Mouse (Mus musculus) forebrain, postnatal 0 days (tissue): ENCODE measurements at regions not wholly inside any gene's neighbourhood (a gene's known extent, or its start where the extent isn't known, plus 50 kb on each side); places are given as distances from the start of the nearest gene placed in this dataset.

ENCODE experiments used
- ATAC-seq: fragments of 200-750 bp; cut with Nextera tagmentation; 2 replicates; pipeline ENCODE4 v1.8.0; 2017; ENCODE audit warnings: mild to moderate bottlenecking, moderate library complexity
- DNase-seq: peaks from one replicate; pipeline ENCODE4 v3.0.0-alpha.2; 2015
- H3K27ac ChIP-seq: fragments of 300-500 bp; sonication (generic); 2 replicates; pipeline ENCODE4 v1.5.1; 2014; ENCODE audit warnings: low read depth, mild to moderate bottlenecking, antibody characterized with exemption, low read length, moderate library complexity, mixed read lengths
- H3K27me3 ChIP-seq: fragments of 300-500 bp; sonication (generic); 2 replicates; pipeline ENCODE4 v1.6.1; 2014; ENCODE audit warnings: mild to moderate bottlenecking, low read length, mixed read lengths; ENCODE audit not compliant: insufficient read depth
- H3K36me3 ChIP-seq: fragments of 300-500 bp; sonication (generic); 2 replicates; pipeline ENCODE4 v1.6.1; 2014; ENCODE audit warnings: mild to moderate bottlenecking, moderate library complexity; ENCODE audit not compliant: insufficient read depth
- H3K4me1 ChIP-seq: fragments of 300-500 bp; sonication (generic); 2 replicates; pipeline ENCODE4 v1.6.1; 2014; ENCODE audit warnings: antibody characterized with exemption; ENCODE audit not compliant: insufficient read depth
- H3K4me2 ChIP-seq: fragments of 300-500 bp; sonication (generic); 2 replicates; pipeline ENCODE4 v1.6.1; 2014; ENCODE audit warnings: low read depth, mild to moderate bottlenecking, moderate library complexity
- H3K4me3 ChIP-seq: fragments of 300-500 bp; sonication (generic); 2 replicates; pipeline ENCODE4 v1.5.1; 2014; ENCODE audit warnings: low read depth, low read length, mixed read lengths
- H3K9ac ChIP-seq: fragments of 300-500 bp; sonication (generic); 2 replicates; pipeline ENCODE4 v1.6.1; 2014; ENCODE audit warnings: mild to moderate bottlenecking
- H3K9me3 ChIP-seq: fragments of 300-500 bp; sonication (generic); 2 replicates; pipeline ENCODE4 v1.6.1; 2016; ENCODE audit warnings: low read length
- CTCF ChIP-seq: sonication (generic); IDR thresholded peaks from 2 replicates; pipeline ENCODE4 v1.5.1; 2016; ENCODE audit warnings: antibody characterized with exemption, control low read depth, low read depth
- whole genome bisulfite sequencing: fragments of 180-500 bp; shearing (Covaris S2); extraction: QIAGEN DNeasy Blood & Tissue Kit; methylation state at CpG from one replicate; pipeline ENCODE4 v1.1.7; 2014; 5-methylcytosine and 5-hydroxymethylcytosine counted together

DNA sequence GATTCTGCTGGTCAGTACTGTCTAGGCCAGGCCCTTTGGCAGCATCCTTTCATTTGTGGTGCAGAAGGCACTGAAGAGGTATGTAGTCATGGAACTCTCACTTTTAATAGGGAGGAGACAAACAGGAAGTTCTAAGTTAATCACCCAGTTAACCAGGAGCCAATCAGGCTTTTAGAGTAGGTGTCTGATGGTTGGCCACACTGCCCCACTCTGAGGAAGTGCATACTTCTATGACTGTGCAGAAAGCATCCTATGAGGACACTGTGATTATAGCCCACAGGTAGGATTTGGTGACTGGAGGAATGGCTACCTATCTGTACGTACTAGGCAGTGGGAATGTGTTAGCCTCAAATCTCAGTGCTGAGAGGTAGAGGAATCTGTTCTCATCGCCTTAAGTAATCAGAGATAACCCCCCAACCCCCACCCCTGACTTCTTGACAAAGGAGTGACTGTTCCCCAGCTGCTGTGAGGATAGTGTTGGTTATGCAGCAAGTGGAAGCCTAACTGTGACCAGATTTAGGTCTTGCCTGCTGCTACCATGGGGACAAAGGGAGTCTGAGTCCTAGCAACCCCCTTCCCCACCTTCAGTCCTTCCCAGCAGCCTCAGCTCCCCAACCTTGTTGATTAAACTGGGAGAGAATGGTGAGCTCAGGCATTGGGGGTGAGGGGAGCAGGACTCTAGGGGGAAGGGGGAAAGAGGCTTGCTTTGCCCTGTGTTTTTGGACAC, 103.3 kb upstream of the Rapgef5 start:
- no peaks in the 10 kb centered on the region for H3K36me3 ChIP-seq
- H3K9me3 ChIP-seq: no peaks in the 10 kb centered on the region
- no peak overlapping the region for H3K4me2 ChIP-seq
- no peak for TF ChIP-seq CTCF
- 72% methylated on average over 2 of the region's 2 CpGs for WGBS
- H3K27me3 ChIP-seq: no peaks in the 10 kb centered on the region
- no peak overlapping the region for H3K4me3 ChIP-seq
- 0 out of 2 replicates have a peak, but pooled peaks cover 4% of the 10 kb centered on the region for H3K4me1 ChIP-seq
- peak; percentile 58 for ATAC-seq
- no peak overlapping the region for H3K27ac ChIP-seq
- peak; percentile 21 for DNase-seq
- H3K9ac ChIP-seq: no peak overlapping the region; the same call in 1 of the 2 replicates

DNA sequence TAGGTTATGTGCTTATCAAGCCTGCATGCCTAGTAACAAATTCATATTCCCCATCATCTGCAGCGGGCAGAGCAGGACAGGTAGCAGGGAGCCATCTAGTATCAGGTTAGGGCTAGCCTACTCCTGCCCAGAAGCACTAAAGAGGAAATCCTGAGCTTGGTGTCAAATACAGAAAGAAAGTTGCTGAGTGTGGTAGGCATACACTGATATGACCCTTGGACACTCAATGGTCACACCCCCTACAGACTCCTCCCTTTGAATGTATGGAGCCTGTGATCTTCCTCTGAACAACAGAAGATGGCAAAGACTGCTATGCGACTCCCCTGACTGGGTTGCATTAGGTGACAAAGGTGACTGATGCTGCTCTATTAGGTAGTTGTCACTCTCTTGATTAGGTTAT, 102.3 kb upstream of the Rapgef5 start:
- H3K27me3 ChIP-seq: no peaks in the 10 kb centered on the region
- H3K9me3 ChIP-seq: no peaks in the 10 kb centered on the region
- H3K9ac ChIP-seq: no peak overlapping the region
- no peak overlapping the region for H3K4me3 ChIP-seq
- no peak for TF ChIP-seq CTCF
- no peaks in the 10 kb centered on the region for H3K36me3 ChIP-seq
- 0 out of 2 replicates have a peak, but pooled peaks cover 4% of the 10 kb centered on the region for H3K4me1 ChIP-seq
- WGBS: 86% methylated on average over 2 of the region's 2 CpGs
- no peak overlapping the region for H3K4me2 ChIP-seq
- no peak overlapping the region for H3K27ac ChIP-seq
- DNase-seq (no peak), ATAC-seq (no peak)

DNA sequence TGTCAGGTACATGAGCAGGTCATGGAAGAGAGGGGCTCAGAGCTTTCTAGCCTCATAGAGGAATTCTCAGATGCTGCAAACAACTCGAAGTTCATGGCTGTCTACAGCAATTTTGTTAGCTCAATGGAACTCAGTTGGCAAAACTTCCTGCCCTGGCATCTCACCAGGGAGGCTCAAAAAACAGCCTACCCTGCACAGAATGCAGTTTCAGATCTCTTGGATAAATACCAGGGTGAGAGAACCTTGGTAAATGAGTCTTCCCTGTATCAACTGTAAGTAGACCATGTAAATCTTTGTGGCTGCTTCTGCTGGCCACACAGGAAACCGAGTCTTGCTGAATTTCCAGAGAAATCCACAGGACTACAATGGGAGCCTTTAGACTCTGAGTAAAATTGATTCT, 101.1 kb upstream of the Rapgef5 start:
- ATAC-seq (no peak), DNase-seq (peak; percentile 23)
- Histone ChIP-seq H3K4me3 (no peak overlapping the region), H3K4me1 (0 out of 2 replicates have a peak, but pooled peaks cover 4% of the 10 kb centered on the region), H3K27ac (no peak overlapping the region), H3K9ac (no peak overlapping the region), H3K36me3 (no peaks in the 10 kb centered on the region), H3K4me2 (no peak overlapping the region), H3K27me3 (no peaks in the 10 kb centered on the region), H3K9me3 (no peaks in the 10 kb centered on the region)
- TF ChIP-seq CTCF: no peak
- 54% methylated on average over 2 of the region's 2 CpGs for WGBS

DNA sequence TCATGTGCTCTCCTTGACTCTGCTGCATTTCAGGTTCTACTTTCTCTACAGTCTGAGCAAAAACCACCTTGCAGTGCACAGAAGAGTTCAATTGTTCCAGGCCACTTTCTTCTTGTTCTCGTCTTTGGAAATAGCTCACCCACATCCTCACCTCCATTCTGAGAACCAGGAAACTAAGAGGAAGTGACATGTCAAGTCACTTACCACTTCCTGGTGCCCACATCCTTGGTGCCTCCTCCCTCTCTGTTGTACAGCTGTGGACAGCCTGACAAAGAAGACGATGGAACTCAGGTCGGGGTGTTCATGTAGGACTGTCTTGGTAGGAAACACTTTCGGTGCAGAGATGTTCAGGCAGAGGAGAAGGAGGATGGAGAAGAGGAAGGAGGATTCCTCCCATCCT, 98.3 kb upstream of the Rapgef5 start:
- Histone ChIP-seq H3K36me3 (no peaks in the 10 kb centered on the region), H3K4me1 (0 out of 2 replicates have a peak, but pooled peaks cover 4% of the 10 kb centered on the region), H3K4me2 (no peak overlapping the region), H3K27ac (no peak overlapping the region), H3K27me3 (no peaks in the 10 kb centered on the region), H3K9ac (no peak overlapping the region), H3K9me3 (no peaks in the 10 kb centered on the region), H3K4me3 (no peak overlapping the region)
- no peak for ATAC-seq
- no peak for TF ChIP-seq CTCF
- 84% methylated on average over 4 of the region's 4 CpGs for WGBS
- DNase-seq: no peak

DNA sequence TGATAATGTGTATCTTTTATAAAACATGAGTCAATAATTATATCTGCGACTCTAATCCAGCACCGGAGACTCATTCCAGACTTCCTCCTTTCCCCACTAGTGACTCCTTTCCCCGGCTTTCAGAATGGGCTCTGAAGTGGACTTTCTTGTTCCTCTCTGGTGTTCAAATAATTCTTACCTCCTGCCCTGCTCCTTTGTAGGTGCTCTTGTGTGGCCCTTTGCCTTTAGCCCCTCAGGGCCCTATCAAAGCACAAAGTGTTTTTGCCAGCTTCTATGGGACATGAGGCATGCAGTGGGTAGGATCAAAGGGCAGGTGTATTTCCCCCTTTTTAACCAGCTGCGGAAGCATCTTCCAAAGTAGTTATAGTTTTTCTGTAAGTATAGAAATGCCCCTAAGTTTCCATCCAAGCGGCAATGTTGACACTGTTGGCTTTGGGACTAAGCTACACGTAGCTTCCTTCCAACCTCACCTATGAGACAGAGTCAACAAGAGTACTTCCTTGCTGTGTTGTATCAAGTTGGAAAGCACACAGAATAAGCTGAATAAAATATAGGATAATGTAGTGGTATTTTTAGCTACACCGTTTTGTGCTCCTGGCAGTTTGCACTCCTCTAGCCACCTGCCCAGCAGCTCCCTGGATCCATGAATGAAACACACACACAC, 93.8 kb upstream of the Rapgef5 start:
- Histone ChIP-seq H3K36me3 (no peaks in the 10 kb centered on the region), H3K9me3 (no peaks in the 10 kb centered on the region), H3K27ac (no peak overlapping the region), H3K9ac (no peak overlapping the region), H3K4me1 (no peaks in the 10 kb centered on the region), H3K4me3 (no peak overlapping the region), H3K27me3 (no peaks in the 10 kb centered on the region), H3K4me2 (no peak overlapping the region)
- no peak for TF ChIP-seq CTCF
- WGBS: 86% methylated on average over 7 of the region's 7 CpGs
- ATAC-seq (no peak), DNase-seq (no peak)

DNA sequence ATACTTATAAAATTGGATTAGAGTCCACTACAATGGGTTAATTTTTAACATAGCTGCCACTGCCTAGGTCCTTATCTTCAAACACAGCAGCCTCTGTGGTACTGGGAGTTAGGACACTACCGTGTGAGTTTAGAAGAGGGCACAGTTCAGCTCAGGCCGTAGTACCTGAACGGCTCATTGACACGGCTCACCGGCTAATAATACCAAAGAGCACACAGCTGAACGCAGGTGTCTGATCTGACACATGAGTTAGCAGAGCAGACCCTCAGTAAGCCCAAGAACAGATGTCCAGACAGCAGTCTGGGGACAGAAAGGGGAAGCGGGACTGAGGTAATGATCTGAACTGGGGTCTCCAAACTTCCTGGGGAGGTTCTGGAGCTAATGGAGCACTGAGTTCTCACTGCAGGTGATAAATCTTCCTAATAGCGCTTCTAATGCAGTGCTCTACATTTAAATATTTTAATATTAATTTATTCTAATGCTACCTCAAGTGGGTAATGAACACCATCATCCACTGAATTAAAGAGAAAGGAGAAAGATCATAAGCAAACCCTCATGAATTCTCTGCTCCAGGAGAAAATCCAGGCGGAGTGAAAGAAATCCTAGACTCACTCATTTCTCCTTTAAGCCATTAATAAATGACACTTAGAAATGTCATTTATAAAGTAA, 90.8 kb upstream of the Rapgef5 start:
- DNase-seq (no peak), ATAC-seq (peak; percentile 73; the same call in 1 of the 2 replicates)
- Histone ChIP-seq H3K27ac (no peak overlapping the region), H3K4me2 (no peak overlapping the region), H3K9ac (no peak overlapping the region), H3K27me3 (no peaks in the 10 kb centered on the region), H3K36me3 (no peaks in the 10 kb centered on the region), H3K4me1 (no peaks in the 10 kb centered on the region), H3K9me3 (no peaks in the 10 kb centered on the region), H3K4me3 (no peak overlapping the region)
- no peak for TF ChIP-seq CTCF
- WGBS: 67% methylated on average over 9 of the region's 9 CpGs

DNA sequence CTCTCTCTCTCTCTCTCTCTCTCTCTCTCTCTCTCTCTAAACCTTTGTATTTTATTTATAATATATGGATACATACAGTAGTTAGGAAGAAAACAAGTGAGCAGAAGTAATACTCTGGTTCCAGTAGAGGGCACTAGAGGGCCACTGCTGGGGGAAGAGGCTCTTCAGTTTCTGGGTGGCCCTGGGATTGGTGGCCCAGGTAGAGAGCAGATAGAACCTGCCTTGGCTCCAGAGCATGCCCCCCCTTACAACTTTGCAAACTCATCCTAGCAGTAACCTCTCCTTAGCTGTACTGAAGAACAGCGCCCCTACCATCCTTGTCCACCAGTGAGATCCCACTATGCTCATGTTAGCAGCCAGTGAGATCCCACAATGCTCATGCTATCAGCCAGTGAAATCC, 88.8 kb upstream of the Rapgef5 start:
- peak; percentile 63 for DNase-seq
- 25% methylated on average over 1 of the region's 1 CpGs for WGBS
- H3K27me3 ChIP-seq: no peaks in the 10 kb centered on the region
- no peak overlapping the region for H3K27ac ChIP-seq
- H3K4me1 ChIP-seq: no peaks in the 10 kb centered on the region
- no peaks in the 10 kb centered on the region for H3K9me3 ChIP-seq
- H3K36me3 ChIP-seq: no peaks in the 10 kb centered on the region
- H3K4me3 ChIP-seq: no peak overlapping the region
- no peak overlapping the region for H3K9ac ChIP-seq
- H3K4me2 ChIP-seq: no peak overlapping the region
- peak; percentile 65 for TF ChIP-seq CTCF
- 0 out of 2 replicates have a peak, but pooled peaks have one; percentile 8 for ATAC-seq
